Mouse (Mus musculus) inflammation-experienced regulatory T-cells, adult 16 weeks (primary cell): ENCODE results near the gene Cyp2u1. TPM values are rescaled to one million over a fixed set of nuclear protein-coding genes. Genes with fewer than 3 reads are reported as not detected.

Experiments
- polyA plus RNA-seq: library from polyadenylated mRNA; unstranded; fragments of 100-300 nt; shearing (Covaris generic); gene quantifications from one replicate; pipeline ENCODE4 v1.2.1, GENCODE M21; 2017

Gene Cyp2u1
- polyA plus RNA-seq: 1.6 TPM

DNA sequence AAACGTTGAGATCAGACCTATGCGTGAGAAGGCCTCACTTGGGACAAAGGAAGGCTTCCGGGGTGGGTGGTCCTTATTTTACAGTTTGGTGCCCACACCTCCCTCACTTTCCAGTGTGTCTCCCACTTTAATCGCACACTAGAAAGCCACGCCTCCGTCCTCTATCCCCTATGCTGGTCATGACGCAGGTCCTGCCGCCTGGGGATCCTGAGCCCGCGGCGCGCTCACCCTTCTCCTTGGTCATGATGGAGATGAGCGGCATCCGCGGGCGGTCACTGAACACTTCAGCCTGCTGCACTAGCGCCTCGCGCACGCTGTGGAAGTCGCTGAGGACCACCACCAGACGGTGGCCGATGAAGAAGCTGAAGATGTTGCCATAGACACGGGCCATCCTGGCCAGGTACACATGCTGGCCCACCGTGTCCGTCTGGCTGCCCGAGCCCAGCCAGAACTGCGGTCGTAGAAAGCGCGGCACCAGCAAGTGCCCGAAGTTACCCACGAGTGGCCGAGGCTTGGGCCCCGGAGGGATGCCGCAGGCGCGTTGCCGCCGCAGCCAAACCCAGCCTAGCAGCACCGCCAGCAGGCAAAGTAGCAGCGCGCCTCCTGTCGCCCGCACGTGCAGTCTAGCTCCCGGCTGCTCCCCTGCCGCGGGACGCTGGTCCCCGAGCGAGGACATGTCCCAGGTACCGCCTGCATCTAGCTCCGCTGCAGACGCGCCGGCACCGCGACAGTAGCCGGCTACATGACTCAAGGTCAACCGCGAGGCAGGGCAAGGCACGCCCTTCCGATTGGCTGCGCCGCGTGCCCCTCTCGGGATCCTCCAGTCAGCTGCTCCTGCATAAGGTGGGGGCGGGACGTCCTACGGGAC lies at the start of gene Cyp2u1:
Gene Cyp2u1, minus strand, starts transcription at position 776 of the 868 bp plus-strand sequence.

DNA sequence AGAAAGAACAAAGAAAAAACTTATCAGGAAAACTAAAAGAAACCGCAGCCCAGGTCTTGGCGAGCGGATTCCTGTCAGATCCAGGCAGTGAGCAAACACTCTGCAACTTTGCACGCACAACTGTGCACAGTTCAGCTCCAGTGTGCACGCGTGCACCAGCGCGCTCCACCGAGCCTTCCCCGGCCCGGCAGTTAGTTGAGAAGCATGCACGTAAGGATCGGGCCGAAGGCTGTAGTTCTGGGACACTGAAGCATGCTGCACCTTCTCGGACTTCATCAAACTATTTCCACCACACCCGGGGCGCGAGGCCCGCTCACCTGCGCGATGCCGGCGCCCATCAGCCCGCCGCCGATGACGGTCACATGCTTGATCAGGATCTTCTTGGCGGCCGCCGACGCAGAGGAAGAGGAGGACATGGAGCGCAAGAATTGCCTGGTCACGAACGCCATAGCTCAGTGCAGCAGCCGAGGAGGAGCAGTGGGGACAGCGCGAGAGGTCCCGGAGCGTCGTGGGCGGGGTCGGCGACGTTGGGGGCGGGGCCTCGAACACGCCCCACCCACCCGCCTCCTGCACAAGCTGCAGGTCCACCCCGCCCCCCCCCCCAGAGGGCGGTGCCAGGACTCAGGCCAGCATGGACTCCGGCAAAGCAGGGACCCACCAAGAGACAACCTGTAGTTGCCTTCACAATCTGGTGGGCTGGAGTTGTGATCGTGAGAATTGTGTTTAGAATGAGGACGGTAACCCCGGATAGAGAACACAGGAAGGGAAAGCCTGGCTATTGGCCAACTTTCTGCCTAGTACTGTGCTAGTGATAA lies 31.3 kb downstream of the Cyp2u1 start, which contains the start of gene Hadh:
Gene Hadh, minus strand, starts transcription at position 543 of the 815 bp plus-strand sequence.

Other genes starting within 250 kb of the Cyp2u1 start
- 257 TPM for gene Lef1, start 192.8 kb downstream of the Cyp2u1 start, polyA plus RNA-seq
- gene Hadh, start 31.1 kb downstream of the Cyp2u1 start, polyA plus RNA-seq: 79.2 TPM
- gene Sgms2, start 188.2 kb upstream of the Cyp2u1 start, polyA plus RNA-seq: 0.18 TPM